Mouse (Mus musculus) kidney, embryonic 15.5 days (tissue): ENCODE results near the gene Pou3f3. TPM values are rescaled to one million over a fixed set of nuclear protein-coding genes. Genes with fewer than 3 reads are reported as not detected.
A peak's percentile ranks its signal among the peaks of the same experiment; 100 is the strongest.

ENCODE experiments used
- ATAC-seq: fragments of 200-750 bp; cut with Nextera tagmentation; replicated peaks from 2 replicates; pipeline ENCODE4 v1.8.0; 2017; ENCODE audit warnings: moderate TSS enrichment; ENCODE audit not compliant: low FRiP score
- H3K27ac ChIP-seq: fragments of 300-500 bp; sonication (generic); 2 replicates; pipeline ENCODE4 v1.5.1; 2015; ENCODE audit warnings: mild to moderate bottlenecking, inconsistent platforms
- H3K27me3 ChIP-seq: fragments of 300-500 bp; sonication (generic); 2 replicates; pipeline ENCODE4 v1.6.1; 2015; ENCODE audit warnings: inconsistent platforms
- H3K36me3 ChIP-seq: fragments of 300-500 bp; sonication (generic); 2 replicates; pipeline ENCODE4 v1.6.1; 2015; ENCODE audit warnings: inconsistent platforms
- H3K4me1 ChIP-seq: fragments of 300-500 bp; sonication (generic); 2 replicates; pipeline ENCODE4 v1.6.1; 2015; ENCODE audit warnings: inconsistent platforms
- H3K4me2 ChIP-seq: fragments of 300-500 bp; sonication (generic); 2 replicates; pipeline ENCODE4 v1.6.1; 2015; ENCODE audit warnings: moderate library complexity, mild to moderate bottlenecking, inconsistent platforms
- H3K4me3 ChIP-seq: fragments of 300-500 bp; sonication (generic); replicated peaks from 2 replicates; pipeline ENCODE4 v1.5.1; 2015; ENCODE audit warnings: mild to moderate bottlenecking, inconsistent platforms
- H3K9ac ChIP-seq: fragments of 300-500 bp; sonication (generic); 2 replicates; pipeline ENCODE4 v1.6.1; 2015; ENCODE audit warnings: mild to moderate bottlenecking, inconsistent platforms
- H3K9me3 ChIP-seq: fragments of 300-500 bp; sonication (generic); replicated peaks from 2 replicates; pipeline ENCODE4 v1.6.1; 2016; ENCODE audit warnings: inconsistent platforms
- WGBS: fragments of 180-500 bp; shearing (Covaris S2); methylation state at CpG from one replicate; pipeline ENCODE4 v1.1.7; 2015; ENCODE audit warnings: mixed read lengths; 5-methylcytosine and 5-hydroxymethylcytosine counted together
- polyA plus RNA-seq: library from polyadenylated mRNA; unstranded; fragments of >200 nt; fragmentation: Nextera tagmentation; extraction: Ambion mirVana; gene quantifications from 2 replicates; pipeline ENCODE4 v1.2.1, GENCODE M21; 2015

Pou3f3 gene
- polyA plus RNA-seq, 1 experiment from 2014 or later = 9.2 TPM

DNA sequence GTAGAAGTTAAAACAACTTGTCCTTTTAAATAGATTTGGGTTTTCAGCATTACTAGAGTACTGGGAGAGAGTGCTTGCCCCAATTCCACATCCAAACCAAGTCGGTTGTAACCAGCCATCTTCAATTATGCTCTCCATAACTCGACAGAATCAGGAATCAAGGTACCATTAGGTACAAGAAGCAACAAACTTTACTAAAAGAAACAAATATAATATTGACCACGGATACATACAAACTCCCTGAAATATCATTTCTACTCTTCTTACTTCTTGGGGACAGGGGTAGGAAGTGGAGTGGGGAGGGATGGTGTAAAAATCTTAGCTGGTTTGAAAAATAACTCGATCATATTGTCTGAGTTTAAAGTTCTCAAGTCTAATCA is 16.7 kb downstream of the Pou3f3 start:
- Histone ChIP-seq H3K27me3 (peaks cover 98% of the 10 kb centered on the region), H3K27ac (peak overlapping the region; percentile 68), H3K4me2 (peak overlapping the region; percentile 61), H3K4me3 (peak overlapping the region; percentile 50), H3K9me3 (no peaks in the 10 kb centered on the region), H3K36me3 (no peaks in the 10 kb centered on the region), H3K9ac (peak overlapping the region; percentile 21; the same call in 1 of the 2 replicates), H3K4me1 (peaks cover 24% of the 10 kb centered on the region)
- under 1% methylated on average over 4 of the region's 4 CpGs for WGBS
- no peak for ATAC-seq

DNA sequence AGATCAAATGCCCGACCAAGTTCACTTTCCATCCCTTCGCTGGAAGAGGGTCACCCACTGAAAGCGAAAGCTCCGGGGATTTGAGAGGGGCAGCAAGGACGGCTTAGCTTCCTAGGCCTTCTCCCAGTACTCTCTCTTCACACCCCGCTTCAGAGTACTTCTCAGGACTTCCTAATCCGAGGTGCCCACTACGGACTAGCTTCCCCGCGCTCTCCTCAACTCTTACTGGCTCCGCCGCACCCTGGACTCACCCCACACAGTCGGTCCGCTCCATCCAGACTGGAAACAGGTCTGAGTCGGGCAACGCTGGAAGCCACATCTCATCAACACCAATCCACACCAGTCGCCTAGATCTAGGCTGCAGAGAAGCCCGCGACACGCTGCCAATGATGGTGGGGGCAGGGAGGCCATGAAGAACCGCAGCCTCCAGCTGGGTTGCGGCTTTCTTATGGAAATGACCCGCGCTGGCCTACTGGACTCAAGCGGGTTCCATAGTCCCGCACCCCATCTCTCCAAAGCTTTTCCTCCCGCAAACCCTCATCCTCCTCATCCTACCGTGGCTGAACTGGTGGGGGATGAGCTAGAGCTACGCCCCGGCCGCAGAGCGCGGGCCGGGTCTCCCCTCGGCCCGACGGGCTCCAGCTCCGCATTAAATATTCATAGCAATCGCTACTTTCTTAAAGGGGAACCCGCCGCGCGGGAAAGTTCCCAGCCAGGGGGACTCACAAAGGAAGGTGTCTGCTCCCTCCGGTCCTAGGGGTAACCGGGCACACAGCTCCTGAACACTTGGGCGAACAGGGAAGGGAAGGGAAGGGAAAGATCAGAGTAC is 17.8 kb downstream of the Pou3f3 start:
- under 1% methylated on average over 46 of the region's 46 CpGs for WGBS
- ATAC-seq = peak; percentile 23
- Histone ChIP-seq H3K4me1 (peaks cover 24% of the 10 kb centered on the region), H3K4me2 (peak overlapping the region; percentile 61), H3K9ac (peak overlapping the region; percentile 52), H3K36me3 (no peaks in the 10 kb centered on the region), H3K4me3 (peak overlapping the region; percentile 50), H3K27ac (peak overlapping the region; percentile 80), H3K9me3 (no peaks in the 10 kb centered on the region), H3K27me3 (peaks cover 93% of the 10 kb centered on the region)

DNA sequence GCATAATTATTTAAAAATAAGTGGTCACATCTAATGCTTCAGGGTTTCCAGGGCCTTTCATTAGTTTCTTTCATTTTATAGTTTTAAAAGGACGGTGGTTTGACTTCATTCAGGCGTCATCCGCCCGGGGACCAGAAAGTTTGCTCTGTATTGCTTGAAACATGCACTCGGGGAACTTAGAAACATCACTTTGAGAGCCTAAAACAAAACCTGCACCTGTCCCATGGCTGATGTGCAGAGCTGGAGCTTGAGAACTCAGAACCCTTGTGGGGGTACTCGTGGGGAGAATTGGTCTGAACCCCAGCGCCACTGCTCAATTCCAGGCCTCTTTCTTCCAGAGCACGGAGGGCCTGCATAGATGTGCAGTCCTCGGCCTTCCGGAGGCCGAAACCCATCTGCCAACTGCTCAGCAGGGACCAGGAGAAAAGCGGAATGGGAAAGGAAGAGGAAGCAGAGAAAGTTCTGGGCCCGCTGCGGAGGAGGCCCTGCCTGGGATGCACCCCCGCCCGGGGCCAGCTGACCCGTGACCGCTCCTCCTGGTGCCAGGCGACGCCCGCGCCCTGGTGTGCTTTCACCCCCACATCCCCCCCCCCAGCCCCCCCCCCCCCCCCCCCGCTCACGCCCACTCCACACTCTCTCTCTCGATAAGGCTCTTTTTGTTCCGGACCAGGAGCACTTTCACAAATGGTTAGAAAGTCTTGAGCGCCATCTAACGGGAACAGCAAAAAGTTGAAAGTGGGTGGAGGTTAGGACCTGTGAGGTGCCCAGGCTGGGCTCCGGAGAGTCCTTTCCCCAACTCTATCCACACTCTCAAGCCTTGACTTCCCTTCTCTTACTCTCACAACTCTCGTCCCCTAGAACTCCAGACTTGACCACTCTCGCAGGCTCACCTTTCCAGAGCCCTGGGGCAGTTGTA is 18.7 kb downstream of the Pou3f3 start:
- WGBS = under 1% methylated on average over 27 of the region's 31 CpGs
- Histone ChIP-seq H3K4me3 (peak overlapping the region; percentile 50), H3K4me1 (peaks cover 25% of the 10 kb centered on the region), H3K9ac (0 out of 2 replicates have a peak overlapping the region, but pooled peaks have one; percentile 52), H3K4me2 (peak overlapping the region; percentile 61), H3K9me3 (no peaks in the 10 kb centered on the region), H3K27ac (peak overlapping the region; percentile 80), H3K27me3 (peaks cover 93% of the 10 kb centered on the region), H3K36me3 (no peaks in the 10 kb centered on the region)
- peak; percentile 73 for ATAC-seq

DNA sequence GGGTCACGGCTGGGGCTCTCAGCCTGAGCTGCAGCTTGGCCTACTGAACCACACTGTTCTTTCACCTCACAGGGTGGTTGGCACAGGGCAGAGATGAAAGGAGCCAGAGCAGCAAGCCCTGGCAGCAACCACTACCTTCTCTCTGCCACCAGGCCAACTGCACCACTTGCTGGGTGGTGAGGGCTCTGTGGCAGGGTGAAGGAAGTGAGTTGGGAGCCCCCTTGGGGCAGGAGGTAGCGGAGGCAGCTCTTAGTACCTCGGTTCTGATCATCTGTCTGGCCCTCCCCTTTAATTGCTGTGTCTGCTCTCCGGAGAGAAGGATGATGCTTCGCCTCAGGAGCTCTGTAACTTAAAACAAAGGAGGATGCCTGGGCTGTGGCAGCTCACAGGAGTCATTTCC is 23.0 kb downstream of the Pou3f3 start:
- Histone ChIP-seq H3K36me3 (no peaks in the 10 kb centered on the region), H3K4me1 (peaks cover 16% of the 10 kb centered on the region), H3K9ac (no peak overlapping the region), H3K4me2 (no peak overlapping the region), H3K27me3 (peaks cover 57% of the 10 kb centered on the region), H3K27ac (no peak overlapping the region), H3K4me3 (no peak overlapping the region), H3K9me3 (no peaks in the 10 kb centered on the region)
- ATAC-seq = 0 out of 2 replicates have a peak, but pooled peaks have one; percentile 34
- 20% methylated on average over 5 of the region's 5 CpGs for WGBS

DNA sequence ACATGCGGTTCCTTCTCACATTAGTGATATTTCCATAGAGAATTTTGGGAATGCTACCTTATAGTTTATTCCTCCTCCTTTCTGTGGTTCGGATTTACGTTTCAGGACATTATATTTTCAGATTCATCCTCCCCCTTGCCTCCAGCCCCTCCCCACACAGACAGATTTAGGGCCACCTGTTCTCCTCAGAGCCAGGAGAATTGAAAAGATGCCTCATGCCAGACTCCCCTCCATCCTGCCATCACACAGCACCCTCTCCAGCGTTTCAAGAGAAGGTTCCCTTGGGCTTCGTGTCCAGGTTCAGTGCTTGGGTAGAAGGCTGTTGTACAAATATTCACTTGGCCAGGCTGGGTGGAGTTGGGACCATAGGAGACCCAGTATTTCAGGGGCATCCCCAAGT is 25.8 kb downstream of the Pou3f3 start:
- WGBS = 81% methylated on average over 5 of the region's 5 CpGs
- Histone ChIP-seq H3K27me3 (peaks cover 31% of the 10 kb centered on the region), H3K4me3 (no peak overlapping the region), H3K9me3 (no peaks in the 10 kb centered on the region), H3K36me3 (no peaks in the 10 kb centered on the region), H3K4me1 (0 out of 2 replicates have a peak, but pooled peaks cover 4% of the 10 kb centered on the region), H3K4me2 (no peak overlapping the region), H3K27ac (no peak overlapping the region), H3K9ac (no peak overlapping the region)
- ATAC-seq = no peak

DNA sequence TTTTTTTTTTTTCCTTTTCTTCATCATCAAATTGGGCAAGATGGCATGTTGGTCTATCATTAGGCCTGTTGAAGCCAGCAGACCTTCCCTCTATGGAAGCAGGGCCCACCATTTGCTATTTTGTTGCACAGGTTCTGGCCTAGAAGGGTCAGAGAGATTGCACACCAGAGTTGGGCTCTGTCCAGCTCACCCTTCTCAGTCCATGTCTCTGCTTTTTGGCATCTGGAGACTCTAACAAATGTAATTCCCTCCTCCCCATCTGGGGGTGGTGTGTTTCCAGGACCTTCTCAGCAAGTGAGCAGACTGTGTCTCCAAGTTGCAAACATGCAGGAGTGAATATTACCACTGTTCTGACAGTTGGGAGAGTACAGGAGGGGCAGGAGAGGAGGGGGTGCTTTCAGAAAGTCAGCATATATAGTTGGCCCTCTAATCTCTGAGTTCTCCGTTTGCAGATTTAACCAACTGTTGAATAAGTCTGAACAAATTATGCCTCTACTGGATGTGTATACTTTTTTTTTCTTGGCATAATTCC is 28.3 kb downstream of the Pou3f3 start:
- no peak for ATAC-seq
- Histone ChIP-seq H3K4me1 (no peaks in the 10 kb centered on the region), H3K27ac (no peak overlapping the region), H3K36me3 (no peaks in the 10 kb centered on the region), H3K4me3 (no peak overlapping the region), H3K4me2 (no peak overlapping the region), H3K27me3 (peaks cover 12% of the 10 kb centered on the region; the same call in 1 of the 2 replicates), H3K9ac (no peak overlapping the region), H3K9me3 (no peaks in the 10 kb centered on the region)
- 85% methylated on average over 1 of the region's 1 CpGs for WGBS

DNA sequence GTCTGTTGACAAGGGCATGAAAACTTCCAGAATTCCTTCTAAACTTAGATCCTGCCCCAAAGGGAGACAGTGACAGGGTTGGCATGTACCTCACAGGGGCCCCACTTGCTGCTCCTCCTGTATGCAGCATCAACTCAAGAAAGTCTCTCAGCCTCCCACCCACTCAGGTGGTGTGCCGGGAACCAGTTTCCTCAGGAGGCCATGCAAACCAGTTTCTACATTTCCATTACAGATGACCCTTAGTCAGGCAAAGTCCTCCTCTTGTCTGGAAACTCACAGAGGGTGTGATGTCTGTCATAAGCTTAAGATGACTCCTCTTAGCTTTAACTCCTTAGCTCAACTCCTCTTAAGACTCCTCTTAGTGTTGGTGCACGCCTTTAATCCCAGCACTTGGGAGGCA is 29.3 kb downstream of the Pou3f3 start:
- no peaks in the 10 kb centered on the region for H3K36me3 ChIP-seq
- H3K4me2 ChIP-seq = no peak overlapping the region
- H3K27ac ChIP-seq = no peak overlapping the region
- no peaks in the 10 kb centered on the region for H3K4me1 ChIP-seq
- ATAC-seq = no peak
- no peak overlapping the region for H3K9ac ChIP-seq
- 88% methylated on average over 2 of the region's 2 CpGs for WGBS
- H3K27me3 ChIP-seq = 0 out of 2 replicates have a peak, but pooled peaks cover 6% of the 10 kb centered on the region
- no peaks in the 10 kb centered on the region for H3K9me3 ChIP-seq
- no peak overlapping the region for H3K4me3 ChIP-seq

DNA sequence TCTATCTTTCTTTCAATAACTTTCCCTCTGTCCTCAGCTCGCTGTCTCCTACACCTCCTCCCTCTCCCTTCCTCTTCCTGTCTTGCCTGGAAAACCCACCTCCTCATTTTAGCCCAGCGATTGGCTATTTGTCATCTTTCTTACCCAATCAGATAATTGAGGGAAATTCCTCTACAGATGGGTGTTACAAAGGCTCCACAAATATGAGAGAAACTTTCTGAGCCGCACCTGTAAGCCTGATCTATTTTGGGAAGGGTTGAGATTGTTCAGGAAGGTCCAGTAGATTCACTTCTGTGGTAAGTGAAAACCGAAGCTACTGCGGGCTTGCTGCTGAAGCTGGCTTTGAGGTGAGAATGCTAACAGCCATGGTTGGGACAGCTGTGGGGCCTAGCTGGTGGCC is 31.6 kb downstream of the Pou3f3 start:
- WGBS = 79% methylated on average over 5 of the region's 5 CpGs

DNA sequence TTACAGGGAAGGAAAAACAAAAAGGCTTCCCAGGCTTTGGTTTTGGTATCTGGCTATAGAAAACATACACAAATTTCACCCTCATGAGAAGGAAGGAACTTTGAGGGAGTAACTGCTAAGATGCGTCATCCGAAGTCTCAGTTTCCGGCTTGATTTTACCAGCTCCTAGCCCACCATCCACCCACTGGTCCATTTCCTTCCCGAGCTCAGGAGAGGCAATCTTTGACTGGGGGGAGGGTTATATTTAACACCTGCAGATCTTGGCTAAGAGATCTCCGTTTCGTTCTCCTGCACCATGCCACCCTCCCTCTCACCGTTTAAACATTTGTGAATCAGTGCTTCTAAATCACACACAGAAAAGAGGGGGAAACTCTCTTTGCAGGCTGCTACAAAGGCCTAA is 32.1 kb downstream of the Pou3f3 start:
- WGBS = 69% methylated on average over 7 of the region's 7 CpGs

More for the DNA sequence above, 31.6 kb downstream of the Pou3f3 start:
- H3K4me1 ChIP-seq = no peaks in the 10 kb centered on the region
- no peak overlapping the region for H3K27ac ChIP-seq
- no peak overlapping the region for H3K9ac ChIP-seq
- H3K27me3 ChIP-seq = no peaks in the 10 kb centered on the region
- no peaks in the 10 kb centered on the region for H3K36me3 ChIP-seq
- no peak overlapping the region for H3K4me2 ChIP-seq
- ATAC-seq = no peak
- H3K9me3 ChIP-seq = no peaks in the 10 kb centered on the region
- no peak overlapping the region for H3K4me3 ChIP-seq

DNA sequence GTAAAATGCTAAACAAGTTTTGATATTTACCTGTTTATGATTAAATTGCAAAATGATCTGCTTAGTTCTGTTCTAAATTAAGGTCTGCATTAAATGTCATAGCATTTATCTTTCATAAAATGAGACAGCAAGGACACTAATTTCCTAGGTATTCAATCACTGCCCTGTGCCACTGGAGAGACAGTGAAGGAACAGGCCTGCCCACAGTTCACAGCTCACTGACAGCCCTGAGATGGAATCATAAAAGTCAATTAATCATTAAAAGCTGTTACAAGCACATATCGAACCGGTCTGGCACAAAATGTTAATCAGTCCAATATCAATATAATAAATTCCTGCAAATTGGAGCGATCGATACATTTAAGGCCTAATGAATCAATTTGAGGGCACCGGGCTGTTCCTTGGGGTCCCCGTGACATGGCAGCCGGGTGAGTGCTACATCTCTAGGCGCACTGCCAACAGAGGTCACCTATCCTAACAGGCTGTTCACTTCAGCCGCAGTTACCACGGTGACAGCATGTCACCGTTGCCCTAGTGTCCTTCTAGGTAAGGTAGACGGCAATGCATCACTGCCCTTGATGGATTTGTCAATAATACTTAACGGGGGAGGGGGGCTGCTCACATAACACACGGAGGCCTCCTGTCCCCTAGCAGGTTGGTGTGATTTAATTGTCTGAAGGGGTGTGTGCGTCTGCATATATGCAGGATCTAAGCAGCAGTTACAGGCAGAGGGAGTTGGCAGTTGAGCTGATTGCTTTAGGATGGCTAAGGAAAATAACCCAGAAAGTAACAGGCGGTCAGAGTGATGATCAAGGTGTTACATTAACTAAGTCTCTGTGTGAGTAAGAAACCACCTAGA is 46.0 kb downstream of the Pou3f3 start:
- Histone ChIP-seq H3K9me3 (no peaks in the 10 kb centered on the region), H3K27me3 (no peaks in the 10 kb centered on the region), H3K36me3 (no peaks in the 10 kb centered on the region), H3K4me1 (0 out of 2 replicates have a peak, but pooled peaks cover 2% of the 10 kb centered on the region), H3K4me3 (no peak overlapping the region), H3K9ac (no peak overlapping the region), H3K4me2 (0 out of 2 replicates have a peak overlapping the region, but pooled peaks have one; percentile 0), H3K27ac (peak overlapping the region; percentile 54)
- ATAC-seq = peak; percentile 92
- WGBS = 36% methylated on average over 16 of the region's 16 CpGs

More for the DNA sequence above, 32.1 kb downstream of the Pou3f3 start:
- H3K36me3 ChIP-seq = no peaks in the 10 kb centered on the region
- no peaks in the 10 kb centered on the region for H3K4me1 ChIP-seq
- no peak for ATAC-seq
- H3K27ac ChIP-seq = no peak overlapping the region
- no peaks in the 10 kb centered on the region for H3K27me3 ChIP-seq
- H3K9ac ChIP-seq = no peak overlapping the region
- no peak overlapping the region for H3K4me3 ChIP-seq
- H3K9me3 ChIP-seq = no peaks in the 10 kb centered on the region
- no peak overlapping the region for H3K4me2 ChIP-seq

DNA sequence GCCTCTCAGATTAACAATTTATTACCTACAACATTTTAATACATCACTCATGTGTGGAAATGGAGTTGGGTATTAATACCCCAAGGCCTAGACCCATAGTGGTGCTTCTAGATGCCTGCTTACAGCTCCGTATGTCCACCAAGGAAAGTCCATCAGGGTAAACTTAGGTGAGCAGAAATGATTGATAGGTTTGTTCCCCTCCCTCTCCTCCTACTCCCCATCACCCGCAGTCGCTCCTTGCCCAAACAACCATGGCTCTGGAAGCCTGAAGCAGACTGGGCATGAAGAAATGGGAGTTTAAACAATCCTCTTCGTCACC is 46.6 kb downstream of the Pou3f3 start:
- H3K4me1 ChIP-seq = 0 out of 2 replicates have a peak, but pooled peaks cover 2% of the 10 kb centered on the region
- H3K36me3 ChIP-seq = no peaks in the 10 kb centered on the region
- no peak overlapping the region for H3K4me2 ChIP-seq
- H3K9me3 ChIP-seq = no peaks in the 10 kb centered on the region
- H3K4me3 ChIP-seq = no peak overlapping the region
- WGBS = 37% methylated on average over 4 of the region's 4 CpGs
- ATAC-seq = peak; percentile 83
- H3K9ac ChIP-seq = no peak overlapping the region
- H3K27ac ChIP-seq = peak overlapping the region; percentile 68
- no peaks in the 10 kb centered on the region for H3K27me3 ChIP-seq
